ENCODE assay signal across 8 mouse cellular contexts in the genomic region with DNA sequence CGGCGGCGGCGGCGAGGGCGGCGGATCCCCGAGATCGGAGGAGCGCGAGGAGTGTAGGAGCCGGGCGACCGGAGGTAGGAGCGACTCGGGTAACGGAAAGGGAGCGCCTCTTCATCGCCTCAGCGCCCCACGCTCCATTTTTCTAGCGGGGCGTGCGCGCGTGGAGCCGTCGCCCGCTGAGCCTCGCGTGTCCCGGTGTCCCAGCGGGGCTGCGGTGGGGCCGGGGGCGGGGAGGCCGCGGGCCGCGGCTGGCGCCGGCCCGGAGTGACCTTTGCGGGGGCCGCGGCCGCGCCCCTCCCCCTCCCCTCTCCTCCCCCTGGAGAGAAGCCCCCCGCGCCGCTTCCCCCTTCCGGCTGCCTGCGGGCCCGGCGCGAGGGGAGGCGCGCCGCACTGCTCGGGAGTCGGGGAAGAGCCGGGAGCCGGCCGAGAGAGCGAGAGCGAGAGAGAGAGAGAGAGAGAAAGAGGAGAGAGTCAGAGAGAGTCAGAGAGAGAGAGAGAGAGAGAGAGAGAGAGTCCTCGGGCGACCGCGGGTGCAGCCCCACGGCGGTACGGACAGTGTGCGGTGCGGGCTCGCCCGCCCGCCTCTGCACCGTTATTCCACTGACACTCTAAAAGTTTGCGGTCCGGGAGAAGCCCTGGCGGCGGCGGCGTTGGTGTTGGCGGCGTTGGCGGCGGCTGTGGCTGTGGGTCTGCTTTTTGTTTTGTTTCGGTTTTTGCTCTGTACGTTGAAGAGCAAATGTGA. TPM values are rescaled to one million over a fixed set of nuclear protein-coding genes. Genes with fewer than 3 reads are reported as not detected.
A peak's percentile ranks its signal among the peaks of the same experiment; 100 is the strongest.
DNase-seq lines count a peak whose midpoint lies in the region; ATAC-seq and TF ChIP-seq lines count a peak whose summit lies in the region.

No protein-coding gene starts in this region.

- TF ChIP-seq CTCF in left cerebral cortex, adult 2 months (IDR thresholded peaks at IDR 0.05), result no peak
- no peak for TF ChIP-seq CTCF in lung, postnatal 0 days (IDR thresholded peaks at IDR 0.05)

- peaks cover 18% of the 10 kb centered on the region for H3K4me1 ChIP-seq in forebrain, embryonic 10.5 days
- peaks cover 4% of the 10 kb centered on the region for H3K4me1 ChIP-seq in intestine, embryonic 14.5 days (replicated peaks; ENCODE audit: control insufficient read depth, insufficient read depth, low read length)
- H3K4me1 ChIP-seq in lung, postnatal 0 days (ENCODE audit: insufficient read depth, low read depth, low read length), result peaks cover 4% of the 10 kb centered on the region; the same call in 1 of the 2 replicates

- intact Hi-C loops in left cerebral cortex, adult 2 months (cut with DNase I), result loop anchor here (1.0 to 10.0 kb wide), 5 partner anchors 28 to 694 kb away; no protein-coding TSS in a partner anchor

- peaks cover 13% of the 10 kb centered on the region for H3K36me3 ChIP-seq in forebrain, embryonic 10.5 days (replicated peaks)
- no peaks in the 10 kb centered on the region for H3K36me3 ChIP-seq in intestine, embryonic 14.5 days (ENCODE audit: control insufficient read depth, insufficient read depth, low read length)
- no peaks in the 10 kb centered on the region for H3K36me3 ChIP-seq in lung, postnatal 0 days (ENCODE audit: insufficient read depth, low read length)

- H3K9me3 ChIP-seq in forebrain, embryonic 10.5 days, result 0 out of 2 replicates have a peak, but pooled peaks cover 3% of the 10 kb centered on the region
- no peaks in the 10 kb centered on the region for H3K9me3 ChIP-seq in intestine, embryonic 14.5 days (ENCODE audit: control insufficient read depth, low read length)
- H3K9me3 ChIP-seq in lung, postnatal 0 days (ENCODE audit: low read length), result no peaks in the 10 kb centered on the region

- H3K4me2 ChIP-seq in intestine, embryonic 14.5 days (ENCODE audit: low read length), result peak overlapping the region; percentile 65
- H3K4me2 ChIP-seq in lung, postnatal 0 days (replicated peaks; ENCODE audit: low read depth, low read length), result peak overlapping the region; percentile 68

- H3K27ac ChIP-seq in left cerebral cortex, adult 2 months, result peak overlapping the region; percentile 90
- H3K27ac ChIP-seq in forebrain, embryonic 10.5 days, result peak overlapping the region; percentile 99
- H3K27ac ChIP-seq in intestine, embryonic 14.5 days (ENCODE audit: low read depth), result peak overlapping the region; percentile 93
- peak overlapping the region; percentile 81 for H3K27ac ChIP-seq in lung, postnatal 0 days (ENCODE audit: low read length)

- peak; percentile 8 for ATAC-seq in activated CD4-positive, CD25-positive, alpha-beta regulatory T cell, adult 4 months
- no peak; the same call in 1 of the 2 replicates for ATAC-seq in intestine, embryonic 14.5 days (replicated peaks; ENCODE audit: low FRiP score, low TSS enrichment, low read depth)
- ATAC-seq in lung, postnatal 0 days, result peak; percentile 27
- ATAC-seq in monocyte, adult 5-6 weeks (replicated peaks; ENCODE audit: insufficient number of reproducible peaks, low FRiP score, low TSS enrichment, poor library complexity, severe bottlenecking), result no peak; the same call in 1 of the 2 replicates

- no peaks in the 10 kb centered on the region for H3K27me3 ChIP-seq in forebrain, embryonic 10.5 days (ENCODE audit: poor library complexity, severe bottlenecking)
- H3K27me3 ChIP-seq in intestine, embryonic 14.5 days (replicated peaks; ENCODE audit: control insufficient read depth, insufficient read depth, low read length), result no peaks in the 10 kb centered on the region
- no peaks in the 10 kb centered on the region for H3K27me3 ChIP-seq in lung, postnatal 0 days (replicated peaks; ENCODE audit: insufficient read depth, low read length)

- peak overlapping the region; percentile 71 for H3K4me3 ChIP-seq in left cerebral cortex, adult 2 months
- H3K4me3 ChIP-seq in forebrain, embryonic 10.5 days, result peak overlapping the region; percentile 93
- peak overlapping the region; percentile 72 for H3K4me3 ChIP-seq in intestine, embryonic 14.5 days (ENCODE audit: low read depth, low read length)
- H3K4me3 ChIP-seq in lung, postnatal 0 days (ENCODE audit: low read depth, low read length), result peak overlapping the region; percentile 94

- under 1% methylated on average over 75 of the region's 91 CpGs for WGBS in forebrain, embryonic 10.5 days
- 1% methylated on average over 70 of the region's 91 CpGs for WGBS in intestine, embryonic 14.5 days
- 0% methylated on average over 32 of the region's 91 CpGs for WGBS in lung, postnatal 0 days

- no peak for TF ChIP-seq EP300 in lung, postnatal 0 days (IDR thresholded peaks at IDR 0.05)

- peak; percentile 18 to 20 for DNase-seq in left cerebral cortex, adult 2 months (ENCODE audit: extremely low spot score in 1 of 2, low spot score in 2 of 2)
- no peak for DNase-seq in left cerebral cortex, adult 11 months (ENCODE audit: low spot score)
- peak; percentile 45 for DNase-seq in forebrain, embryonic 10.5 days (ENCODE audit: extremely low spot score, low spot score)
- DNase-seq in intestine, embryonic 14.5 days (ENCODE audit: low spot score), result peak; percentile 75
- peak; percentile 66 for DNase-seq in lung, postnatal 0 days (ENCODE audit: low spot score)
- DNase-seq in retina, postnatal 7 days (ENCODE audit: low read depth, low spot score), result peak; percentile 25

- peak overlapping the region; percentile 94 for H3K9ac ChIP-seq in intestine, embryonic 14.5 days (ENCODE audit: low read length)
- H3K9ac ChIP-seq in lung, postnatal 0 days (replicated peaks; ENCODE audit: low read depth), result peak overlapping the region; percentile 76

RNA-seq across cellular contexts. Expression of a gene that starts 0.5 kb away (rescaled TPM):
- total RNA-seq in left cerebral cortex, adult 2 months (2021), result 10 to 100 TPM; 77.6 to 79.3 TPM
- 10 to 100 TPM; 22.1 to 22.9 TPM for polyA plus RNA-seq in activated CD4-positive, CD25-positive, alpha-beta regulatory T cell, adult 4 months (2017; shearing (Covaris generic))
- polyA plus RNA-seq in forebrain, embryonic 10.5 days (2016; fragmentation: Nextera tagmentation; extraction: Ambion mirVana), result 39.4 and 42.3 TPM in 2 replicates
- polyA plus RNA-seq in intestine, embryonic 14.5 days (2014; fragmentation: Nextera tagmentation; extraction: Ambion mirVana), result 37.3 and 42.5 TPM in 2 replicates
- polyA plus RNA-seq in lung, postnatal 0 days (2015; fragmentation: Nextera tagmentation; extraction: Ambion mirVana), result 10.2 and 13.6 TPM in 2 replicates
- 17.0 to 45.7 TPM (median 21.6 TPM) in 3 replicates for total RNA-seq in monocyte, adult 5-6 weeks (2017)

RNA-seq across cellular contexts. Expression of a gene that starts 8.1 kb away (rescaled TPM):
- total RNA-seq in left cerebral cortex, adult 2 months (2021), result 10 to 100 TPM; 86.3 to 93.6 TPM
- polyA plus RNA-seq in activated CD4-positive, CD25-positive, alpha-beta regulatory T cell, adult 4 months (2017; shearing (Covaris generic)), result 10 to 100 TPM; 51.6 to 75.1 TPM
- 32.0 and 33.3 TPM in 2 replicates for polyA plus RNA-seq in forebrain, embryonic 10.5 days (2016; fragmentation: Nextera tagmentation; extraction: Ambion mirVana)
- 43.9 and 45.6 TPM in 2 replicates for polyA plus RNA-seq in intestine, embryonic 14.5 days (2014; fragmentation: Nextera tagmentation; extraction: Ambion mirVana)
- 36.7 and 37.1 TPM in 2 replicates for polyA plus RNA-seq in lung, postnatal 0 days (2015; fragmentation: Nextera tagmentation; extraction: Ambion mirVana)
- total RNA-seq in monocyte, adult 5-6 weeks (2017), result 113 to 172 TPM (median 148 TPM) in 3 replicates

Comparison
In these comparisons a context has a peak if more than half of its experiments do, and no peak if none do; other contexts are left out.
1. ATAC-seq: peak in activated CD4-positive, CD25-positive, alpha-beta regulatory T cell, adult 4 months (single experiment) and lung, postnatal 0 days (single experiment); none in intestine, embryonic 14.5 days (single experiment) and monocyte, adult 5-6 weeks (single experiment).
2. Peak in every context shown above with its lines, with median percentiles within 50 percentile points of each other: H3K27ac ChIP-seq and H3K4me3 ChIP-seq.